17 mouse cellular contexts compared by ENCODE assay signal in genomic region chr9:96837781-96838420, GRCm38 (mm10). TPM values are rescaled to one million over a fixed set of nuclear protein-coding genes. Genes with fewer than 3 reads are reported as not detected.
DNase-seq lines count a peak whose midpoint lies in the region; ATAC-seq and TF ChIP-seq lines count a peak whose summit lies in the region.
"Had no signal": no experiment of that assay in that cellular context is flagged by ENCODE, and none has a peak within 500 bp of the region (broad histone marks: within the 10 kb centered on the region; RNA-seq: fewer than 3 reads in every experiment).

No protein-coding gene starts in this region.

- peak overlapping the region; percentile 4; the same call in 1 of the 2 replicates for H3K27ac ChIP-seq in midbrain, embryonic 11.5 days (ENCODE audit: low read depth, low read length)
- H3K27ac ChIP-seq in midbrain, embryonic 10.5 days (replicated peaks): no peak overlapping the region
- H3K27ac ChIP-seq in forebrain, postnatal 0 days (ENCODE audit: low read depth, low read length): 0 out of 2 replicates have a peak overlapping the region, but pooled peaks have one; percentile 3
- H3K27ac ChIP-seq in hindbrain, postnatal 0 days: peak overlapping the region; percentile 55
- H3K27ac ChIP-seq in neural tube, embryonic 13.5 days (replicated peaks): peak overlapping the region; percentile 86
- no peak overlapping the region for H3K27ac ChIP-seq in intestine, embryonic 15.5 days
- H3K27ac ChIP-seq: kidney, postnatal 0 days had no signal

- H3K9me3 ChIP-seq in midbrain, embryonic 11.5 days (ENCODE audit: control insufficient read depth, low read length): no peaks in the 10 kb centered on the region; the same call in 1 of the 2 replicates
- no peaks in the 10 kb centered on the region; the same call in 1 of the 2 replicates for H3K9me3 ChIP-seq in midbrain, embryonic 10.5 days (replicated peaks)
- no peaks in the 10 kb centered on the region for H3K9me3 ChIP-seq in forebrain, postnatal 0 days (ENCODE audit: low read length)
- no peaks in the 10 kb centered on the region for H3K9me3 ChIP-seq in hindbrain, postnatal 0 days (ENCODE audit: low read length)
- peaks cover 7% of the 10 kb centered on the region for H3K9me3 ChIP-seq in neural tube, embryonic 13.5 days
- no peaks in the 10 kb centered on the region for H3K9me3 ChIP-seq in intestine, embryonic 15.5 days

- no peak for DNase-seq in midbrain, embryonic 11.5 days (ENCODE audit: low spot score, missing footprints)
- DNase-seq in midbrain, embryonic 10.5 days (ENCODE audit: low spot score): no peak
- no peak for DNase-seq in forebrain, postnatal 0 days
- DNase-seq in hindbrain, postnatal 0 days (ENCODE audit: low spot score): peak; percentile 68
- DNase-seq in kidney, adult 18-20 months: no peak
- DNase-seq in frontal cortex, postnatal 25 days (ENCODE audit: low spot score in 2 of 2): no peak
- DNase-seq: adrenal gland, postnatal 14 days; cerebellum, postnatal 14 days; left cerebral cortex, postnatal 4 days; lung, adult 18-20 months; right cerebral cortex, adult 18-20 months; thymus, adult 2 months had no signal

- no peak overlapping the region for H3K9ac ChIP-seq in midbrain, embryonic 11.5 days (ENCODE audit: low read length)
- H3K9ac ChIP-seq in forebrain, postnatal 0 days: no peak overlapping the region
- H3K9ac ChIP-seq in hindbrain, postnatal 0 days (replicated peaks; ENCODE audit: low read length): no peak overlapping the region; the same call in 1 of the 2 replicates
- H3K9ac ChIP-seq in neural tube, embryonic 13.5 days: no peak overlapping the region; the same call in 1 of the 2 replicates
- H3K9ac ChIP-seq in intestine, embryonic 15.5 days: no peak overlapping the region
- H3K9ac ChIP-seq: heart, embryonic 12.5 days had no signal

- H3K4me1 ChIP-seq in midbrain, embryonic 11.5 days (ENCODE audit: control insufficient read depth, insufficient read depth, low read length): no peaks in the 10 kb centered on the region
- peaks cover 26% of the 10 kb centered on the region for H3K4me1 ChIP-seq in midbrain, embryonic 10.5 days
- peaks cover 8% of the 10 kb centered on the region; the same call in 1 of the 2 replicates for H3K4me1 ChIP-seq in forebrain, postnatal 0 days (ENCODE audit: insufficient read depth)
- no peaks in the 10 kb centered on the region for H3K4me1 ChIP-seq in hindbrain, postnatal 0 days (ENCODE audit: insufficient read depth, low read length)
- H3K4me1 ChIP-seq in neural tube, embryonic 13.5 days (replicated peaks): peaks cover 46% of the 10 kb centered on the region
- peaks cover 11% of the 10 kb centered on the region for H3K4me1 ChIP-seq in intestine, embryonic 15.5 days (replicated peaks)

- H3K4me3 ChIP-seq in midbrain, embryonic 11.5 days (ENCODE audit: low read depth, low read length): no peak overlapping the region
- no peak overlapping the region for H3K4me3 ChIP-seq in midbrain, embryonic 10.5 days
- H3K4me3 ChIP-seq in forebrain, postnatal 0 days (ENCODE audit: low read depth, low read length): no peak overlapping the region
- H3K4me3 ChIP-seq in hindbrain, postnatal 0 days (ENCODE audit: low read length): no peak overlapping the region
- no peak overlapping the region for H3K4me3 ChIP-seq in neural tube, embryonic 13.5 days
- no peak overlapping the region for H3K4me3 ChIP-seq in intestine, embryonic 15.5 days (replicated peaks)
- H3K4me3 ChIP-seq: heart, embryonic 12.5 days; layer of hippocampus, adult 2 months had no signal

- 45% methylated on average over 20 of the region's 20 CpGs for WGBS in midbrain, embryonic 11.5 days
- WGBS in midbrain, embryonic 10.5 days: 53% methylated on average over 19 of the region's 20 CpGs
- 28% methylated on average over 20 of the region's 20 CpGs for WGBS in forebrain, postnatal 0 days
- 12% methylated on average over 20 of the region's 20 CpGs for WGBS in hindbrain, postnatal 0 days
- WGBS in neural tube, embryonic 13.5 days: 17% methylated on average over 20 of the region's 20 CpGs
- WGBS in intestine, embryonic 15.5 days: 73% methylated on average over 20 of the region's 20 CpGs

- H3K36me3 ChIP-seq in midbrain, embryonic 11.5 days (ENCODE audit: control insufficient read depth, insufficient read depth, low read length): no peaks in the 10 kb centered on the region
- peaks cover 61% of the 10 kb centered on the region for H3K36me3 ChIP-seq in midbrain, embryonic 10.5 days
- no peaks in the 10 kb centered on the region for H3K36me3 ChIP-seq in forebrain, postnatal 0 days (ENCODE audit: insufficient read depth)
- no peaks in the 10 kb centered on the region for H3K36me3 ChIP-seq in hindbrain, postnatal 0 days (ENCODE audit: insufficient read depth, low read length)
- no peaks in the 10 kb centered on the region for H3K36me3 ChIP-seq in neural tube, embryonic 13.5 days
- H3K36me3 ChIP-seq in intestine, embryonic 15.5 days: 0 out of 2 replicates have a peak, but pooled peaks cover 5% of the 10 kb centered on the region

- TF ChIP-seq CTCF in forebrain, postnatal 0 days (IDR thresholded peaks at IDR 0.05; ENCODE audit: low read depth): no peak
- no peak for TF ChIP-seq CTCF in hindbrain, postnatal 0 days (IDR thresholded peaks at IDR 0.05; ENCODE audit: low read depth)

- ATAC-seq in midbrain, embryonic 11.5 days (ENCODE audit: low FRiP score): 0 out of 2 replicates have a peak, but pooled peaks have one; percentile 25
- peak; percentile 38; the same call in 1 of the 2 replicates for ATAC-seq in forebrain, postnatal 0 days
- ATAC-seq in hindbrain, postnatal 0 days: peak; percentile 45
- ATAC-seq in neural tube, embryonic 13.5 days (ENCODE audit: low read depth): peak; percentile 78
- ATAC-seq in intestine, embryonic 15.5 days: no peak

- no peak overlapping the region for H3K4me2 ChIP-seq in midbrain, embryonic 11.5 days
- H3K4me2 ChIP-seq in forebrain, postnatal 0 days (ENCODE audit: low read depth): no peak overlapping the region
- peak overlapping the region; percentile 28; the same call in 1 of the 2 replicates for H3K4me2 ChIP-seq in hindbrain, postnatal 0 days (ENCODE audit: low read depth, low read length)
- H3K4me2 ChIP-seq in neural tube, embryonic 13.5 days: peak overlapping the region; percentile 22
- H3K4me2 ChIP-seq in intestine, embryonic 15.5 days (replicated peaks): no peak overlapping the region
- H3K4me2 ChIP-seq: heart, embryonic 12.5 days had no signal

- no peaks in the 10 kb centered on the region for H3K27me3 ChIP-seq in midbrain, embryonic 11.5 days (ENCODE audit: control insufficient read depth, insufficient read depth, low read length)
- H3K27me3 ChIP-seq in midbrain, embryonic 10.5 days (ENCODE audit: low read depth, poor library complexity, severe bottlenecking): no peaks in the 10 kb centered on the region
- no peaks in the 10 kb centered on the region for H3K27me3 ChIP-seq in forebrain, postnatal 0 days (ENCODE audit: insufficient read depth, low read length)
- no peaks in the 10 kb centered on the region for H3K27me3 ChIP-seq in hindbrain, postnatal 0 days (ENCODE audit: insufficient read depth, low read length)
- no peaks in the 10 kb centered on the region for H3K27me3 ChIP-seq in neural tube, embryonic 13.5 days
- H3K27me3 ChIP-seq in intestine, embryonic 15.5 days (replicated peaks): no peaks in the 10 kb centered on the region
- H3K27me3 ChIP-seq: heart, embryonic 12.5 days had no signal

RNA-seq across cellular contexts. Expression of gene Pxylp1, which starts 54.6 kb away (rescaled TPM):
- 63.8 and 71.8 TPM in 2 replicates for polyA plus RNA-seq in midbrain, embryonic 11.5 days (2014; fragmentation: Nextera tagmentation; extraction: Ambion mirVana)
- polyA plus RNA-seq in midbrain, embryonic 10.5 days (2016; fragmentation: Nextera tagmentation; extraction: Ambion mirVana): 49.1 and 56.6 TPM in 2 replicates
- 25.2 and 35.1 TPM in 2 replicates for total RNA-seq in forebrain, postnatal 0 days (2014; rRNA removed)
- polyA plus RNA-seq in forebrain, postnatal 0 days (2015; fragmentation: Nextera tagmentation; extraction: Ambion mirVana): 14.9 and 22.6 TPM in 2 replicates
- 24.1 and 28.9 TPM in 2 replicates for total RNA-seq in hindbrain, postnatal 0 days (2014; rRNA removed)
- polyA plus RNA-seq in hindbrain, postnatal 0 days (2015; fragmentation: Nextera tagmentation; extraction: Ambion mirVana): 23.2 and 23.4 TPM in 2 replicates
- 31.5 and 33.4 TPM in 2 replicates for polyA plus RNA-seq in neural tube, embryonic 13.5 days (2015; fragmentation: Nextera tagmentation; extraction: Ambion mirVana)
- 37.6 and 41.5 TPM in 2 replicates for polyA plus RNA-seq in intestine, embryonic 15.5 days (2015; fragmentation: Nextera tagmentation; extraction: Ambion mirVana)

Comparison
In these comparisons a context has a peak if more than half of its experiments do, and no peak if none do; other contexts are left out.
1. H3K27ac ChIP-seq: peak in midbrain, embryonic 11.5 days (single experiment), forebrain, postnatal 0 days (single experiment), hindbrain, postnatal 0 days (single experiment) and neural tube, embryonic 13.5 days (single experiment); none in midbrain, embryonic 10.5 days (single experiment) and intestine, embryonic 15.5 days (single experiment).
2. H3K4me2 ChIP-seq: peak in hindbrain, postnatal 0 days (single experiment) and neural tube, embryonic 13.5 days (single experiment); none in midbrain, embryonic 11.5 days (single experiment), forebrain, postnatal 0 days (single experiment) and intestine, embryonic 15.5 days (single experiment).